In the genomic region with DNA sequence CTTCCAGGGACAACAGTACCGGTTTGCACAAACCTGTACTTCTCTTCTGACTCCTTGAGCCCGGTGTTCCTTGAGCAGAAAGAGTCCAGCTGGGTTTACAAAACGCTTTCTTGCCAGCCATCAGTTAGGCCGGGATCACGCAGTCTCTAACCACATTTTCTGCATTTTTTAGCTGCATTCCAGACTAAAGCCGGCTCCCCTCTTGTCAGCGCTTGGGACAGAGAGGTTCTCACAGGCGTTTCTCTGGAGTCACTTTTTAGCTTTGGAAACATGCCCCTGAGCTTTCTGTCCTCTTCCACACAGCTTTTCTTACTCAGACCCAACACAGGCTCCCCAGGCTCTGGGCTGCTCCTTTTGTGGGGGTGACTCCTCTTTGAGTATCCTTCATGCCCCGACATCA, we compare ENCODE assay signal across 12 mouse cellular contexts. TPM values are rescaled to one million over a fixed set of nuclear protein-coding genes. Genes with fewer than 3 reads are reported as not detected.
DNase-seq lines count a peak whose midpoint lies in the region; ATAC-seq lines count a peak whose summit lies in the region.
"Had no signal": no experiment of that assay in that cellular context is flagged by ENCODE, and none has a peak within 500 bp of the region (broad histone marks: within the 10 kb centered on the region; RNA-seq: fewer than 3 reads in every experiment).

No protein-coding gene starts in this region.

- H3K9me3 ChIP-seq in forebrain, embryonic 12.5 days = no peaks in the 10 kb centered on the region; the same call in 1 of the 2 replicates
- H3K9me3 ChIP-seq in forebrain, embryonic 16.5 days (ENCODE audit: control insufficient read depth, low read length) = no peaks in the 10 kb centered on the region
- H3K9me3 ChIP-seq in lung, embryonic 15.5 days = no peaks in the 10 kb centered on the region
- H3K9me3 ChIP-seq in hindbrain, embryonic 14.5 days (ENCODE audit: control insufficient read depth, low read length) = no peaks in the 10 kb centered on the region
- no peaks in the 10 kb centered on the region for H3K9me3 ChIP-seq in neural tube, embryonic 12.5 days

- no peak overlapping the region for H3K9ac ChIP-seq in forebrain, embryonic 12.5 days
- H3K9ac ChIP-seq in forebrain, embryonic 16.5 days (replicated peaks; ENCODE audit: low read depth, low read length) = no peak overlapping the region
- H3K9ac ChIP-seq in lung, embryonic 15.5 days = no peak overlapping the region
- H3K9ac ChIP-seq in hindbrain, embryonic 14.5 days = peak overlapping the region; percentile 68
- H3K9ac ChIP-seq in neural tube, embryonic 12.5 days = peak overlapping the region; percentile 77

- peaks cover 100% of the 10 kb centered on the region for H3K27me3 ChIP-seq in forebrain, embryonic 12.5 days
- H3K27me3 ChIP-seq in forebrain, embryonic 16.5 days (replicated peaks; ENCODE audit: control insufficient read depth, insufficient read depth, low read length) = peaks cover 82% of the 10 kb centered on the region
- peaks cover 100% of the 10 kb centered on the region for H3K27me3 ChIP-seq in lung, embryonic 15.5 days
- peaks cover 96% of the 10 kb centered on the region for H3K27me3 ChIP-seq in hindbrain, embryonic 14.5 days (ENCODE audit: control insufficient read depth, insufficient read depth, low read length)
- peaks cover 100% of the 10 kb centered on the region for H3K27me3 ChIP-seq in neural tube, embryonic 12.5 days (replicated peaks)

- H3K36me3 ChIP-seq in forebrain, embryonic 12.5 days (replicated peaks) = no peaks in the 10 kb centered on the region
- H3K36me3 ChIP-seq in forebrain, embryonic 16.5 days (ENCODE audit: control insufficient read depth, insufficient read depth) = no peaks in the 10 kb centered on the region
- no peaks in the 10 kb centered on the region for H3K36me3 ChIP-seq in lung, embryonic 15.5 days
- H3K36me3 ChIP-seq in hindbrain, embryonic 14.5 days (replicated peaks; ENCODE audit: control insufficient read depth, insufficient read depth) = no peaks in the 10 kb centered on the region
- H3K36me3 ChIP-seq in neural tube, embryonic 12.5 days = no peaks in the 10 kb centered on the region

- peak overlapping the region; percentile 31; the same call in 1 of the 2 replicates for H3K4me2 ChIP-seq in forebrain, embryonic 12.5 days
- H3K4me2 ChIP-seq in forebrain, embryonic 16.5 days (ENCODE audit: low read length) = no peak overlapping the region
- peak overlapping the region; percentile 40 for H3K4me2 ChIP-seq in lung, embryonic 15.5 days
- H3K4me2 ChIP-seq in hindbrain, embryonic 14.5 days (replicated peaks) = peak overlapping the region; percentile 60
- peak overlapping the region; percentile 76 for H3K4me2 ChIP-seq in neural tube, embryonic 12.5 days (replicated peaks)

- peaks cover 70% of the 10 kb centered on the region for H3K4me1 ChIP-seq in forebrain, embryonic 12.5 days
- peaks cover 54% of the 10 kb centered on the region for H3K4me1 ChIP-seq in forebrain, embryonic 16.5 days (replicated peaks; ENCODE audit: control insufficient read depth, insufficient read depth, low read length)
- peaks cover 63% of the 10 kb centered on the region for H3K4me1 ChIP-seq in lung, embryonic 15.5 days
- H3K4me1 ChIP-seq in hindbrain, embryonic 14.5 days (replicated peaks; ENCODE audit: control insufficient read depth, insufficient read depth, low read length) = peaks cover 4% of the 10 kb centered on the region; the same call in 1 of the 2 replicates
- peaks cover 56% of the 10 kb centered on the region for H3K4me1 ChIP-seq in neural tube, embryonic 12.5 days

- ATAC-seq in forebrain, embryonic 12.5 days (ENCODE audit: low FRiP score) = no peak
- no peak for ATAC-seq in forebrain, embryonic 16.5 days
- ATAC-seq in lung, embryonic 15.5 days (ENCODE audit: borderline replicate concordance, extremely low read depth, low FRiP score, low TSS enrichment) = no peak
- no peak for ATAC-seq in hindbrain, embryonic 14.5 days (ENCODE audit: low FRiP score)
- no peak for ATAC-seq in neural tube, embryonic 12.5 days (ENCODE audit: low FRiP score, low read depth)

- H3K4me3 ChIP-seq in forebrain, embryonic 12.5 days (replicated peaks) = peak overlapping the region; percentile 22; the same call in 1 of the 2 replicates
- H3K4me3 ChIP-seq in forebrain, embryonic 16.5 days (replicated peaks; ENCODE audit: low read length) = no peak overlapping the region
- H3K4me3 ChIP-seq in lung, embryonic 15.5 days = peak overlapping the region; percentile 27; the same call in 1 of the 2 replicates
- peak overlapping the region; percentile 47 for H3K4me3 ChIP-seq in hindbrain, embryonic 14.5 days (replicated peaks; ENCODE audit: low read length)
- peak overlapping the region; percentile 58 for H3K4me3 ChIP-seq in neural tube, embryonic 12.5 days
- H3K4me3 ChIP-seq: layer of hippocampus, adult 2 months had no signal

- H3K27ac ChIP-seq in forebrain, embryonic 12.5 days = no peak overlapping the region
- no peak overlapping the region for H3K27ac ChIP-seq in forebrain, embryonic 16.5 days (ENCODE audit: low read length)
- no peak overlapping the region for H3K27ac ChIP-seq in lung, embryonic 15.5 days
- peak overlapping the region; percentile 87 for H3K27ac ChIP-seq in hindbrain, embryonic 14.5 days
- H3K27ac ChIP-seq in neural tube, embryonic 12.5 days = no peak overlapping the region
- H3K27ac ChIP-seq: layer of hippocampus, adult 2 months had no signal

- no peak for DNase-seq in lung, adult 18-20 months
- DNase-seq in hindbrain, embryonic 14.5 days (ENCODE audit: low spot score) = no peak
- DNase-seq in cerebellum, postnatal 25 days = no peak
- no peak for DNase-seq in adrenal gland, adult 2 months
- DNase-seq: adrenal gland, postnatal 36 days had no signal

- WGBS in forebrain, embryonic 12.5 days = under 1% methylated on average over 9 of the region's 9 CpGs
- WGBS in forebrain, embryonic 16.5 days = under 1% methylated on average over 9 of the region's 9 CpGs
- WGBS in lung, embryonic 15.5 days = 0% methylated on average over 9 of the region's 9 CpGs
- WGBS in hindbrain, embryonic 14.5 days = under 1% methylated on average over 9 of the region's 9 CpGs
- 2% methylated on average over 9 of the region's 9 CpGs for WGBS in neural tube, embryonic 12.5 days

RNA-seq across cellular contexts. Expression of a gene that starts 1.5 kb away (rescaled TPM):
- polyA plus RNA-seq in forebrain, embryonic 12.5 days (2016; fragmentation: Nextera tagmentation; extraction: Ambion mirVana) = 0.61 and 0.88 TPM in 2 replicates
- polyA plus RNA-seq in forebrain, embryonic 16.5 days (2015; fragmentation: Nextera tagmentation; extraction: Ambion mirVana) = 0.24 and 0.32 TPM in 2 replicates
- not detected in 2 replicates for polyA plus RNA-seq in lung, embryonic 15.5 days (2015; fragmentation: Nextera tagmentation; extraction: Ambion mirVana)
- 19.5 and 21.5 TPM in 2 replicates for polyA plus RNA-seq in hindbrain, embryonic 14.5 days (2014; fragmentation: Nextera tagmentation; extraction: Ambion mirVana)
- polyA plus RNA-seq in neural tube, embryonic 12.5 days (2016; fragmentation: Nextera tagmentation; extraction: Ambion mirVana) = 39.1 and 47.0 TPM in 2 replicates
- under 1 TPM in 1 of 2 experiments, not detected in 1; 0.14 TPM for total RNA-seq in adrenal gland, adult 2 months (2021)
- polyA plus RNA-seq in adrenal gland, adult 2 months (2012; rRNA removed) = 0.04 and 0.11 TPM in 2 replicates
- total RNA-seq: liver, adult 2 months; monocyte, adult 5-6 weeks had no signal
- polyA plus RNA-seq: liver, adult 2 months had no signal

Comparison
In these comparisons a context has a peak if more than half of its experiments do, and no peak if none do; other contexts are left out.
1. H3K9ac ChIP-seq: peak in hindbrain, embryonic 14.5 days (single experiment) and neural tube, embryonic 12.5 days (single experiment); none in forebrain, embryonic 12.5 days (single experiment), forebrain, embryonic 16.5 days (single experiment) and lung, embryonic 15.5 days (single experiment).
2. RNA of a gene that starts 1.5 kb away (polyA plus RNA-seq): 39.1 to 47.0 TPM in neural tube, embryonic 12.5 days and 19.5 to 21.5 TPM in hindbrain, embryonic 14.5 days; 0.61 to 0.88 TPM in forebrain, embryonic 12.5 days, 0.24 to 0.32 TPM in forebrain, embryonic 16.5 days, 0.04 to 0.11 TPM in adrenal gland, adult 2 months and not detected in lung, embryonic 15.5 days; every median in the first group is over 10 times any median in the second.